Mouse (Mus musculus): ENCODE measurements around the gene Sp2.

- TF ChIP-seq CTCF (IDR thresholded peaks at IDR 0.05; ENCODE audit: insufficient read depth, low read depth, low read length) (no peak), POLR2A (IDR thresholded peaks at IDR 0.05; ENCODE audit: insufficient read depth, low read depth, low read length) (no peak)
These were observed 30.3 kb downstream of the Sp2 start for GRCm38 (mm10) chr11:96952426-96952825.
